Mouse (Mus musculus) gastrocnemius, postnatal 4 days (tissue): Measurements from ENCODE around the gene Tecpr1. TPM values are rescaled to one million over a fixed set of nuclear protein-coding genes. Genes with fewer than 3 reads are reported as not detected.

Source experiments
- DNase-seq, 2 experiments: peaks; one replicate each; pipeline ENCODE4 v3.0.0; 2021 to 2022; ENCODE audit warnings: low spot score in 2 of 2, mixed read lengths in 2 of 2
- total RNA-seq, 2 experiments: library from RNA; stranded (reverse); gene quantifications; 2 replicates each; pipeline ENCODE4 v1.2.3; 2021

Gene Tecpr1
- total RNA-seq, 2 experiments from 2014 or later = 27.5 to 28.6 TPM

DNA sequence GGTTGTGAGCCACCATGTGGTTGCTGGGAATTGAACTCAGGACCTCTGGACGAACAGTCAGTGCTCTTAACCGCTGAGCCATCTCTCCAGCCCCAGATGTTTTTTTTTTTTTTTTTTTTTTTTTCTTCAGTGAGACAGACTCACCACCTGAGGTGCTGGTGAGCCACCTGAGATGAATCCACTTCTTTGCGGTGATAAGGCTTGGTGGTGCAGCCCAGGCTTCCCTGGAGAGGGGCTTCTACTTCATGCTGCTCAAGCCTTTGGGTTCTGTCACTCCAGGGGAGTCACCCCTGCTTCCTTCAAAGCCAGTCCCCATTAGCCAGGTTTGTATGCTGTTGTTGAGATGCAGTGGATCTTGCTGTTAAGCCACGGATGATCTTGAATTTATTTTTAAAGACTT, 29.8 kb upstream of the Tecpr1 start:
- no peak for DNase-seq

DNA sequence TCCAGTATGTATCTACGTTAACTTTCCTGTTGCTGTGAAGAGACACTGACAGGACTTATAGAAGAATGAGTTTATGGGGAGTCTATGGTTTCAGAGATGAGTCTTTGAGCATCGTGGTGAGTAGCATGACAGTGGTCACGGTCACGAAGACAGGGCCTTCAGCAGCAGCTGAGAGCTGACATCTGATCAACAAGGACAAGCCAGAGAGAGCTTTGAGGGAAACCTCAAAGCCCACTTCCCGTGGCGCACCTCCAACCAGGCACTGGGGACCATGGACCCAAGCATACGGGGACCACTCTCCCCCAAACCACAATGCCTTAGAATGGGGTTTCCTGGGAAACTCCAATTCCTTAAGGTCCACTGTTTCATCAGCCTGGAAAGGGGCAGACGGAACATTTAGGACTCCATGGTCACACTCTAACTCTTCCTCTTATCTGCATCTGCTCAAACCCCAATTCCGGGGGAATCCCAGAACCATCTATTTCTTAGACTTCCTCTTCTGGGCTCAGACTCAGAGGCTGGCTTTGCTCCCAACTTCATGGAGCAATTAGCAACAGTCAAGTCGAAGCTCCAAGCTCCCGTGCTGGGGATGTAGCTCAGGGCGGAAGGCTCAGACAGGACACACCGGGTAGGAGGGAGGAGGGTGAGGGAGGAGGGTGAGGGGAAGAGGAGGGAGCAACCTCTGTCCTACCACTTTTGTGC, 28.6 kb upstream of the Tecpr1 start:
- DNase-seq = no peak

DNA sequence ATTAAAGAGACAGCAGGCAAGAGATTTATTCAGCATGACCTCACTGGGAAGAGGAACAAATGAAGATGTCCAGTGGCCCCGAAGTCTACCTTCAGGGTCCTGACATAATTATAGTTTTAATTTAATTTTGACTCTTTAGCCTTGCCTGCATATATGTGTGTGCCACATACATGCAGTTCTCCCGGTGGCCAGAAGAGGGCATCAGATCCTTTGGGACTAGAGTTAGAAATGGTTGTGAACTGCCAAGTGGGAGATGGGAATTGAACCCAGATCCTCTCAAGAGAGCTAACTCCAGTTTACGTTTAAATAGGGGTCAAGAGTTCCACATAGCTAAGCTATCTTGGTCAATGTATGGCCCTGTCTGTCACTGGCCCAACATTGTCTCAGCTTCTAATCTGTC, 26.5 kb upstream of the Tecpr1 start:
- no peak for DNase-seq

DNA sequence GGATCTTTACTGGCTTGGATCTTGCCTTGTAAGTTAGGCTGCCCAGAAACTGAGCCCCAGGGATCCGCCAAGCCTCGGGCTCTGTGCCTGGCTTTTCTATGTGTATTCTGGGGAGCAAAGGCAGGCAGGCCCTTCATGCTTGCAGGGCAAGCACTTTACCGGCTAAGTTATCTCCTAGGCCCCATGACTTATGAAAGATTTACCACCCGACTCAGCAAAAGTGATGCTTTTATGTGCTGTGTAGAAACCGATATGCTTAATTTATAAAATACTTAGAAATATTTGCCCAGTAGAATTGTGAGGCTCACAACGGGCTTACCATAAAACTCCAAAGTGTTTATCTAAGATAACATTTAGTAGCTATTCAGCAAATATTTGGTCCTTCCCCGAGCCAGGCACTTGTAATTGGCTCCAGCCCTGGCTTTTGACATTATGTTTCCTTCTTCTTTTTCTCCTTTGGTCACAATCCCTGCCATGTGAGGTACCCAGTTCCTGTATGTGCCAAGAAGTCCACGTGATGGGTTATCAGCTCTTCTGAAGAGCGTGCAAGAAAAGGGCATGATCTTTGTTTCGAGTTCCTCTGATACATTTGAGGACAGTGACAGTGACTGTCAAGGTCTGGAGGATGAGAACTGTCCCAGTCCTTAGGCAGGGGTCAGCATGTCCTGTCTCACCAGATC, 24.6 kb upstream of the Tecpr1 start:
- no peak for DNase-seq

DNA sequence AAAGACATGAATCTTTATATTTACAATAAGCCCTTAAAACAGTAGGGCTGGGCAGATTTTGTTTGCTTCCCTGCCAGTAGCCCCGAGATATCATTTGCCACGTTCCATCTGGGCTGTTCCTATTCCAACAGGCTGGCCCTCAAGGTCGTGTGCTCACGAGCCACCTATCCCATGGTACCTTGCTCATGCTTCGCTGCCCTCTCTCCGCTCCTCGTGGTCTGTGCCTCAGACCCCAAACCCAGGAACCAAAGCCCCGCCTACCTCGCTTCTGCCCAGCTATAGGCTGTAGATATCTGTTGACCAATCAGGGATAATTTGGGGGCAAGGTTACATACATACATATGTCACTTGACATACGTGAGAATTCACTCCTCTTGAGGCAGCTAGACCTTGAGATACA, 23.9 kb upstream of the Tecpr1 start:
- no peak for DNase-seq

DNA sequence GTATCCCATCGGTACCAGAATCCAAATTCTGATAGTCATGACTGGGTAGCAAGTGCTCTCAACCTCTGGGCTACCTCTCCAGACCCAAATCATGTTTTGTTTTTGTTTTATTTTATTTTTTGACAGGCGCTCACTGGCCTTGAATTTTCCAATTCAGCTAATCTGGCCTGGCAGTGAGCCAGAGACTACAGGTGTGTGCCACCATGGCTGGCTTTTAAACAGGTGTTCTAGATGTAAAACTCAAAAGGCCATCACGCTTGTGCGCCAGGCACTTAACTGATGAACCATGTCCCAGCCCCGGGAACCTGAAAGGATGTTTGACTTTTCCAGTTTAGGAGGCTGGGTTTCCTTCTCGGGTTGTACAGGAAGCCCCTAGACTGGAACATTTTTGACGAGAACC, 23.3 kb upstream of the Tecpr1 start:
- no peak for DNase-seq

DNA sequence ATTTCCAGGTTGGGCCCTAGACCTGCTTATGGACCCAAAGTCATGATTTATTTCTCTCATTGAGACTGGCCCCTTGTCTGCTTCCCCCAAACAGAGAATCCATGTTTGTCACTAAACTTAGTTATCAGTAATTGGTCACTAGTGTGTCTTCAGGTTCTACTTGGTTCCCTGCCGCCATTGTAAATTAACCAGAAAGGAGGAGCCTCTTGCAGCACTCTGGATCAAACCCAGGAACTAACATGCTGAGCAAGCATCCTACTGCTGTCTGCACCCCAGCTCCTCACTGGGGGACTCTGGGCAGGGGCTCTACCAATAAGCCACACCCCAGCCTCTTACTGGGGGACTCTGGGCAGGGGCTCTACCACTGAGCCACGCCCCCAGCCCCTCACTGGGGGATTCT, 22.2 kb upstream of the Tecpr1 start:
- DNase-seq = no peak

DNA sequence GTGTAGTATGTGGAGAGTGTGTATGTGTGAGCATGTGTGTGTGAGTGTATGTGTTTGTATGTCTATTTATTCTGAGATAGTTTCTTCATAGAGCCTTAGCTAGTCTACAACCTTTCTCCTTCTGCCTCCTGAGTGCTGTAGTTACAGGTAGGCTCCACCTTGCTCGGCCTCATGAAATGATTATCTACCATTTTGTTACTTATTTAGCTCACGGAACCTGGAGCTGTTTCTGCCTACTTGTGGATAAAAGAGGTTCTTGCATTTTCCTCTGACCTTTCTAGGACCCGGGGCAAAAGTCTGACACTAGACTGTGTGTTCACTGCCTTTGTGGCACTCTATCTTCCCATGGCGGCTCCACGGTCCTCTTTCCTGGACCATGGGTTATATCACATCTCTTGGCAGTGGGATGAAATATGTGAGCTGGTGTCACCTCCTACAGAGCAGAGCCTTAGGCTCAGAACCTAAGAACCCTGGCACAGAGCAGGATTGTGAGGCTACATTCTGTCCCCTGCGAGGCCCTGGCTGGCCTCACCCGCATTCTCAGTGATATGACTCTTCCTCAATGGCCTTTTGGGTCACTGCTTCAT, 20.6 kb upstream of the Tecpr1 start, which contains the start of gene Bri3:
Bri3 (plus strand) TSS at position 537 of the 587 bp plus-strand sequence.
- no peak for DNase-seq

DNA sequence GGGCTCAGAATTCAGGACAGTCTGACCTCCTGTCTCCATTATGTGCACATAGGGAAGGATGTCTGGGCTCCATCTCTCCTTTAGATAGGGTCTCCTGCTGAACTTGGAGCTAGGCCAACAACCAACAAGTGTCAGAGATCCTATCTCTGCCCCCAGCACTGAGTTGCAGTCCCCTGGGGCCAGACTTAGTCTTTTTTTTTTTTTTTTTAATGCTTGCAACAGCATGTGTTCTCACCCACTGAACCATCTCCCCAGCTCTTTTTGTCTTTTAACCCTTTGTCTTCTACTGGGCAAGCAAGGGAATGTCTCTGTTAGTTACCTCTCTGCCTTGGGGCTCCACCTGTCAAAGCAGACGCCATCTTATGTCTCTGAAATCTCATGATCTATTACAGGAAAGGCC, 15.6 kb upstream of the Tecpr1 start:
- no peak for DNase-seq

DNA sequence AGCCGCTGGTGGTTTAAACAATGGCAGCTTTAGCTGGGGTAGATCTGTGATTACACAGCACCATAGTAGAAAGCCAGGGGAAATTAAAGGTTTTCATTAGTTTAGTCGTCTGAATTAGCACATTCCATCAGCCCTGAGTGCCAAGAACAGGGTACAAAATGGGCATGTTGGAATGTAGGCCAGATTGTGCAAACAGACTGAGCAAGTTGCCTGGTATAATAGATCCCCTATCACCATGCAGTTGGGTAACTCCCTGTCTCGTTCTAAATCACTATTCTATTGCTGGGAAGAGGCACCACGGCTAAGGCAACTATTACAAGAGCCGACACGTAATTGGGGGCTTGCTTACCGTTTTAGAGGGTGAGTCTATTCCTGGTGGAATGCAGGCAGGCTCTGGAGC, 11.3 kb upstream of the Tecpr1 start:
- no peak for DNase-seq

DNA sequence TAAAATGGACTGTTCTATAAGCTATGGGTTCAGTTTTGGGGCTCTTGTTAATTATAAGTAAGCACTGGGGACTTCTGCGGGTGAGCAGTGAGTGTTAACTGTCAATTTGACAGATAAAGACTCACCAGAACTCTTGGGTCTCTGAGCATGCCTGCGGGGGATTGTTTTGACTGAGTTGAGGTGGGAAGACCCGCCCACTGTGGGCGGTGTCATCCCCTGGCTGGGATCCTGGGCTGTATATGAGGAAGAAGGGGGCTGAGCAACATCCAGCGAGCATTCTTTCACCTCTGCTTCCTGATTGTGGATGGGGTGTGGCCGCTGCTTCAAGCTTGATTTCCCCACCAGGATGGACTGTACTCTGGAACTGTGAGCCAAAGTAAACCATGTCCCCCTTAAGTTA, 10.8 kb upstream of the Tecpr1 start:
- DNase-seq = no peak

DNA sequence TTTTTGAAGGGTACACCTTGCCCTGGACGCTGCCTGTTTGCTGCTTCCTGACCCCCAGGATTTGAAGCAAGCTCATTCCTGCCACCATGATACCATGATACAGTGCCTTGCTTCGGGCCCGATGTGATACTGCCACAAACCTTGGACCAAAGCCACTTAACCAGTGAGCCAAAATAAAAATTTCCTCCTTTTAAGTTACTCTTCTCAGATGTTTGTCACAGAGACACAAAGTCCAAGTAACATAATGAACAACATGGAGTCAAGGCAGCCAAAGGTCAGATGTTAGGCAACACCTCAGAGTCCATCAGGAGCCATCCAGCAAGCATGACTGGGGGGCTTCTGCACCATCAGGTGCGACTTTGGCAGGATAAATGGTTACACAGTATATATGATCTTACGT, 9.1 kb upstream of the Tecpr1 start:
- no peak for DNase-seq

DNA sequence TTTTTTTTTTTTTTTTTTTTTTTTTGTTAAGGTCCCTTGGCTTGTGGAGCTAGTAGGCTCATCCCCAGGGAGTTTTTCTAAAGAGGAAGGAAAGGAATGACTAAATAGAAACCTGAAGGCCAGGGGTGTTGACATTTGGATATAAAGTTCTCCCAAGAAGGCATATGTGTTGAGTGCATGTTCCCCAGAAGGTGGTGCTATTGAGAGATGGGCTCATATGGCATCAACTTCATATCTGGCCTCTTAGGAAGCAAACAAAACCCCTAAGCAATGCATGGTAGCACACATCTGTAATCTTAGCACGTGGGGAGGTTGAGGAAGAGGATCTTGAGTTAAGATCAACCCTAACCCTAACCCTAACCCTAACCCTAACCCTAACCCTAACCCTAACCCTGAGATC, 8.0 kb upstream of the Tecpr1 start:
- DNase-seq = no peak

DNA sequence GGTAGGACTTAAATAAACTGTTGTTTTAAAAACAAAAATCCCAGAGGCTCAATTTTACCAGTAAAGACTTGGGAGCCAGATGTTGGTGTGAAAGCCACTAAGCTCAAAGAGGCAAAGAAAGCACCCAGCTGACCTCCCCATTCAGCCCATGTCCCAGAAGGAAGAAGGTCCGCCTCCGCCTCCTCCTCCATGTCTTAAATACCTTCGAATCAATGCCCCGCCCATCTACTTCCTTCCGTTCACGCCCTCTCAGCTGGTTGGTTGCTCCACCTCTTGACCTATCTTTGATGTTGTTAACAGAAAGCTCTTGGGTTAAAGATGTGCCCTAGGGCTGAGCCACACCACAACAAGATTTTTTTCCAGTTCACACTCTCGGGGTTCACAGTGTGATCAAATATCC, 6.8 kb upstream of the Tecpr1 start:
- no peak for DNase-seq

DNA sequence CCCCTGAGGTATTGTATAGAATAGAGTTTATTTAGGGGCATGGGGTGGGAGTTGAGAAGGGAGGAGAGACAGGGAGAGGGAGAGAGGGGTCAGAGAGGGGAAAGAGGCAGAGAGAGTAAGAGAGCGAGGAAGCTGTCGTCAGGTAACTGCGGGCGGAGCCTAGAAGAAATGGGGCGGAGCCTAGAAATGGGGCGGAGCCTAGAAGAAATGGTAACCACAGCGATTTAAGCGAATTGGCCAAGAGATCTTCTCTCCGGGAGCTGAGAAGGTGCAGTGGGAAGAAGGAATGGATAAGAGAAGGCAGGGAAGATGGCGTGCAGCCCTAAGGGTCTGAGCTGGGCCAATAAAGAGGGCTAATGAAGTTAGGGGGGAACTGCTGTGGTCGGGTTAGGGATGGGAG, 2.8 kb upstream of the Tecpr1 start:
- DNase-seq = no peak

DNA sequence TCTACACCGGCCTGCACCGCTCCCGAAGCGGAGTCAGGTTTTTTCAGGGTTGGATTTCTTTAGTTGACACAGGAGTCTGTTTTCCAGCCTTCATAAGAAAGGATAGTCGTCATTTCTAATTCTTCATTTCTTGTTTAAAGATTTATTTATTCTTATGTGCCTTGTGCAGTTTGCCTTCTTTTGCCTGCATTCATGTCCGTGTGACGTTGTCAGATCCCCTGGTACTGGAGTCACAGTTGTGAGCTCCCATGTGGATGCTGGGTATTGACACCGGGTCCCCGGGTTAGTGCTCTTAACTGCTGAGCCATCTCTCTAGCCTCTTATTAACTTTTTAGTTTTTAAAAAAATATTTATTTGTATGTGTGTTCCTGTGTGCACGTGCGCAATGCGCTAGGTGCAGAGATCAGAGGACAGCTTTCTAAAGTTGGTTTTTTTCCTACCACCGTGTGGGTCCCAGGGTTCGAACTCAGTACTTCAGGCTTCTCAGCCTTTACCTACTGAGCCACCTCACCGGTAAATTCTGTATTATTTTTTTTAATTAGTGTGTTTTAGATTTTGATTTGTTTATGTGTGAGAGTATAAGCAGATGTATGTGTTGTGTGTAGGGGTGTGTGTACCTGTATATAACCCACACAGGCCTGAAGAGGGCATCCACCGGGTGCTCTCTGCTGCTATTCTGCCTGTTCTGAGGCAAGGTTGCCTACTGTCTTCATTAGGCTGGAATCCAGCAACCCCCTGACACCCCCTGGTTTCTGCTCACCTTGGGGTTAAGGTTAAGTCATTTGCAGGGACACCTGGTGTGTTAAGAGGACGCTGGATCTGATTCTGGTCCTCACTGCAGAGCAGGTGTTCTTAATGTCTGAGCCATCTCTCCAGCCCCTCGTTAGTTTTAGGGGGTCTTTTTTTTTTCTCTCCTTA, 743 bp upstream of the Tecpr1 start:
- no peak for DNase-seq

DNA sequence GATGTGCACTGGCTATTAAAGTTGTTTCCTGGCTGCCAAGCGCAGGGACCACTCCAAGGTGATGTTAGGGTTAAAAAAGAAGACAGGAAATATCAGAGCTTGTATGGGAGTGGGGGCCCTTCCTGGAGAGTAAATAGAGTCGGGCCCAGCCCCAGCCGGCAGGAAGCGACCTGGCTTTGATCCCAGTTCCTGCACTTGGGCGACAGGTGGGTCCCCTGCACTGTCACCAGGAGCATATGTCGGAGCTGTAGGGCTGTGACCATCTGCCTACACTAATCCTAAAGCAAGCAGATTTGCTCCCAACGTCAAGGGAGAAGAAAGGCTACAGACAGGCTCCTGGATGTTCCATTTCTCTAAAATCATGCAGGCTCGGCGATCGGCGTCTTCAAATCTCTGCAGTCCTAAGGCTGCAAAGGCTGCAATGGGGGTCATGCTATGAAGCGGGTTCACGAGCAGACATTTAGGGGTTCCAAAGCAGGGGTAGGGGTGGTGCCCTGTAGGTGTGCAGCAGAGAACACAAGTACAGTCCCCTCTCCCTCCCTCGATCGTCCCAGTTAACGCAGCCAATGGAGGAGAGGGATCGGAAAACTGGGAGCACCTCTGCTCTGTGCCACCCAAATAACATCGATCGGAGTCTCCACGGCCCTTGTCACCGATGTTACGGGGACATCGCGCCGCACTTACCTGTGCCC, 458 bp downstream of the Tecpr1 start:
- no peak for DNase-seq

DNA sequence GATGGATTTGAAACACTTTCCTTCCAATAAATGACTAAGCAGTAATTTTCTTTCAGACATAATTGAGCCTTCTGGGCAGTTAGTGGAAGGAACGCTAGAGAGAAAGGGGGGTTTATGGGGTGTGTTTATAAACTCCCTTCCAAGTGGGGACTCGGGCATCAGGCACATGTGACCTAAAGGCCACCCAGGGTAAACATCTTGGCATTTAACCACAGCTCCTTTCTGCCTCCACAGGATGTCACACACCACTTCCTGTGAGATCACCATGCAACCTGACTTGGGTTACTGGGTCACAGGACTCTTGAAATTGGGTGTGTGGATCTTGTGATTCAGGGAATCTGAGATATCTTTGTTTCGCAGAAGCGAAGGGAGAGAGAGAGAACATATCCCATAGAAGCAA, 2.1 kb downstream of the Tecpr1 start:
- DNase-seq = no peak

DNA sequence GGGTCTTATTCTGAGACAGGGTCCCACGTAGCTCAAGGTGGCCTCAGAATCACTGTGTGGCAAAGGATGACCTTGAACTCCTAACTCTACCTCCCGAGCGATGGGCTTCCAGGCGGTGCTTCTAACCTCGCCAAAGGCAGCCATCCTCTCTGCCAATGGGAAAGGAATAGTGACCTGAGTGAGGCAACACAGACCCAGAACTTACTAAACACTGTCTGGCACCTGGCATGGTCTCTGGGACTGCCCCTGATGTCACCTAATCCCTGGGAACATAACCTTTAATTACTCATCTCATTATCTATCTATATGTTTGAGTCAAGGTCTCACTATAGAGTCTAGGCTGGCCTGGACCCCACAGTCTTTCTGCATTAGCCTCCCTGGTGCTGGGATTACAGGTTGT, 3.5 kb downstream of the Tecpr1 start:
- no peak for DNase-seq

DNA sequence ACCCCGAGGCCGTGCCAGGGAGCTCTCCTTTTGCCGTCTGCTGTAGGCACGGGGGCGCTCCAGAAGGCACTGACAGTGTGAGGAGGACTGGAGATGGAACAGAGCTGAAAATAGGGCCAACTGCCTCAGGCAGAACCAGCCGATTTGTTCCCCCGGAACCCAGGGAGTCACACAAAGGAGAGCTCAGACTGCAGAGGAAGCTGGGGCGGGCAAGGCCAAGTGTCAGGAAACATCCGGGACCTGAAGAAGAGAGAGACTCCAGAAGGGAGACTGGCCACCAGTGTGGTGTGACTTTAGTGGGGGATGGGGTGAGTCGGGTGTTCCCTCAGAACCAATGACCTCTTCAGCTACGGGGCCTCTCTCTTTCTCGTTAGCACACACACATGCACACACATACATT, 4.1 kb downstream of the Tecpr1 start:
- DNase-seq = no peak

DNA sequence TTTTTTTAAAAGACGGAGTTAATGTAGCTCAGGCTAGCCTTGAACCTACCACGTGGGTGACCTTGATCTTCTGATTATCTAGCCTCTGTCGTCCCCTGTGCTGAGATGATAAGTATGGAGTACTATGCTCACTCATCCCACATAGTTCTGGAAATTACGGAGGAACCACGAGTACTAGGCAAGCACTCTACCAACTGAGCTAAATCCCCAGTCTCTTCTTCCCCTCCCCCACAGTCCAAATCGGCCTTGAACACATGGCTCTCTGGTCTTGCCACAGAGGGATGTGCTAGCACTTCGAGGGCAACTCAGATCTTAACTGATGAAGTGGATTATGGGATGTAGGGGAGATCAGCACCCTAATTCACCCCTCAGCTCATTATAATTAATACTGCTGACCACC, 5.4 kb downstream of the Tecpr1 start:
- DNase-seq = no peak
